Mouse (Mus musculus) neural tube, embryonic 11.5 days (tissue): Measurements from ENCODE around the gene Ndp. TPM values are rescaled to one million over a fixed set of nuclear protein-coding genes. Genes with fewer than 3 reads are reported as not detected.

Experiments used
- ATAC-seq: fragments of 200-750 bp; cut with Nextera tagmentation; 2 replicates; pipeline ENCODE4 v1.8.0; 2017; ENCODE audit warnings: moderate number of reproducible peaks, mild to moderate bottlenecking, moderate TSS enrichment, moderate library complexity; ENCODE audit not compliant: insufficient read depth, low FRiP score, low TSS enrichment
- DNase-seq: peaks from one replicate; pipeline ENCODE4 v3.0.0-alpha.2; 2015; ENCODE audit warnings: low spot score
- H3K27ac ChIP-seq: fragments of 300-500 bp; sonication (generic); 2 replicates; pipeline ENCODE4 v1.5.1; 2014; ENCODE audit warnings: low read depth, mild to moderate bottlenecking, low read length
- H3K27me3 ChIP-seq: fragments of 300-500 bp; sonication (generic); 2 replicates; pipeline ENCODE4 v1.6.1; 2014; ENCODE audit warnings: mild to moderate bottlenecking, low read length, mixed read lengths; ENCODE audit not compliant: control insufficient read depth, insufficient read depth
- H3K36me3 ChIP-seq: fragments of 300-500 bp; sonication (generic); 2 replicates; pipeline ENCODE4 v1.6.1; 2014; ENCODE audit warnings: mild to moderate bottlenecking, low read length, moderate library complexity, mixed read lengths; ENCODE audit not compliant: control insufficient read depth, insufficient read depth
- H3K4me1 ChIP-seq: fragments of 300-500 bp; sonication (generic); 2 replicates; pipeline ENCODE4 v1.6.1; 2014; ENCODE audit warnings: low read length, mixed read lengths; ENCODE audit not compliant: control insufficient read depth, insufficient read depth
- H3K4me2 ChIP-seq: fragments of 300-500 bp; sonication (generic); 2 replicates; pipeline ENCODE4 v1.6.1; 2014; ENCODE audit warnings: low read depth, mild to moderate bottlenecking, moderate library complexity
- H3K4me3 ChIP-seq: fragments of 300-500 bp; sonication (generic); 2 replicates; pipeline ENCODE4 v1.5.1; 2014; ENCODE audit warnings: low read depth, low read length
- H3K9ac ChIP-seq: fragments of 300-500 bp; sonication (generic); 2 replicates; pipeline ENCODE4 v1.6.1; 2014; ENCODE audit warnings: mild to moderate bottlenecking, low read length
- H3K9me3 ChIP-seq: fragments of 300-500 bp; sonication (generic); 2 replicates; pipeline ENCODE4 v1.6.1; 2016; ENCODE audit warnings: low read length; ENCODE audit not compliant: control insufficient read depth
- WGBS: fragments of 180-500 bp; shearing (Covaris S2); extraction: QIAGEN DNeasy Blood & Tissue Kit; methylation state at CpG from one replicate; pipeline ENCODE4 v1.1.7; 2014; 5-methylcytosine and 5-hydroxymethylcytosine counted together
- polyA plus RNA-seq: library from polyadenylated mRNA; unstranded; fragments of >200 nt; fragmentation: Nextera tagmentation; extraction: Ambion mirVana; gene quantifications from 2 replicates; pipeline ENCODE4 v1.2.1, GENCODE M21; 2014

Gene Ndp
- polyA plus RNA-seq, 1 experiment from 2014 or later, result 7.7 TPM

GRCm38 (mm10) chrX:16894377-16895175 lies 17.0 kb downstream of the Ndp start:
- no peaks in the 10 kb centered on the region for H3K9me3 ChIP-seq
- WGBS, result 27% methylated on average over 5 of the region's 5 CpGs
- H3K9ac ChIP-seq, result no peak overlapping the region
- no peaks in the 10 kb centered on the region for H3K27me3 ChIP-seq
- no peak overlapping the region for H3K27ac ChIP-seq
- H3K4me2 ChIP-seq, result no peak overlapping the region
- no peak overlapping the region for H3K4me3 ChIP-seq
- no peaks in the 10 kb centered on the region for H3K4me1 ChIP-seq
- peak; percentile 85 for ATAC-seq
- no peaks in the 10 kb centered on the region for H3K36me3 ChIP-seq
- DNase-seq, result no peak

- Histone ChIP-seq H3K27me3 (no peaks in the 10 kb centered on the region), H3K27ac (no peak overlapping the region), H3K4me2 (no peak overlapping the region), H3K4me1 (no peaks in the 10 kb centered on the region), H3K4me3 (no peak overlapping the region), H3K36me3 (no peaks in the 10 kb centered on the region), H3K9me3 (no peaks in the 10 kb centered on the region), H3K9ac (no peak overlapping the region)
- DNase-seq, result no peak
- no peak for ATAC-seq
These were observed 43.8 kb downstream of the Ndp start for GRCm38 (mm10) chrX:16867640-16868314.

DNA sequence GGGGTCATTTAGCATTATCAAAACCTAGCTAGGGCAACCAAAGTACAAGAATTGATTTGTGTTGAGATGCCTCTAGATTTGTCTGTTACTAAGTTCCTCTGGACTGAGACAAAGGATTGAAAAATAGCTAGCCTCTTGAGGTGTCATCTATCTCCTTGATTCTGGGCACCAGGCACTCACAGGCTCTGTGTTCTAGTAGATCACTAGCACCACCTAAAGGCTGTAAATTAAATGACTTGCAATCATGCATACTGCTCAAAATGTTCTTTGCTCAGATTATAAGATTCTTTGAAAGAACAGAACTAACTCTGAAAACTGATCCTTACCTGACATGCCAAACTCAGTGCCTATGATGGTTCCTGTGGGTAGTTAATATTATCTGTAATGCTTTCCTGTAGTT lies 51.3 kb downstream of the Ndp start:
- no peak overlapping the region for H3K27ac ChIP-seq
- no peaks in the 10 kb centered on the region for H3K4me1 ChIP-seq
- no peaks in the 10 kb centered on the region for H3K36me3 ChIP-seq
- no peaks in the 10 kb centered on the region for H3K27me3 ChIP-seq
- no peak overlapping the region for H3K9ac ChIP-seq
- no peak for ATAC-seq
- H3K4me2 ChIP-seq, result no peak overlapping the region
- no peaks in the 10 kb centered on the region for H3K9me3 ChIP-seq
- H3K4me3 ChIP-seq, result no peak overlapping the region
- DNase-seq, result no peak

GRCm38 (mm10) chrX:16846034-16846433 lies 65.5 kb downstream of the Ndp start:
- H3K4me1 ChIP-seq, result no peaks in the 10 kb centered on the region
- no peaks in the 10 kb centered on the region for H3K9me3 ChIP-seq
- no peak overlapping the region for H3K9ac ChIP-seq
- H3K27me3 ChIP-seq, result no peaks in the 10 kb centered on the region
- H3K36me3 ChIP-seq, result no peaks in the 10 kb centered on the region
- H3K4me2 ChIP-seq, result no peak overlapping the region
- no peak overlapping the region for H3K27ac ChIP-seq
- WGBS, result 90% methylated on average over 2 of the region's 2 CpGs
- ATAC-seq (no peak), DNase-seq (no peak)
- H3K4me3 ChIP-seq, result no peak overlapping the region

- H3K27me3 ChIP-seq, result no peaks in the 10 kb centered on the region
- 85% methylated on average over 2 of the region's 2 CpGs for WGBS
- H3K9ac ChIP-seq, result no peak overlapping the region
- H3K27ac ChIP-seq, result no peak overlapping the region
- no peaks in the 10 kb centered on the region for H3K36me3 ChIP-seq
- DNase-seq (no peak), ATAC-seq (no peak)
- H3K4me1 ChIP-seq, result no peaks in the 10 kb centered on the region
- H3K4me2 ChIP-seq, result no peak overlapping the region
- H3K4me3 ChIP-seq, result no peak overlapping the region
- H3K9me3 ChIP-seq, result no peaks in the 10 kb centered on the region
These were observed 70.1 kb downstream of the Ndp start for GRCm38 (mm10) chrX:16841443-16841842.

DNA sequence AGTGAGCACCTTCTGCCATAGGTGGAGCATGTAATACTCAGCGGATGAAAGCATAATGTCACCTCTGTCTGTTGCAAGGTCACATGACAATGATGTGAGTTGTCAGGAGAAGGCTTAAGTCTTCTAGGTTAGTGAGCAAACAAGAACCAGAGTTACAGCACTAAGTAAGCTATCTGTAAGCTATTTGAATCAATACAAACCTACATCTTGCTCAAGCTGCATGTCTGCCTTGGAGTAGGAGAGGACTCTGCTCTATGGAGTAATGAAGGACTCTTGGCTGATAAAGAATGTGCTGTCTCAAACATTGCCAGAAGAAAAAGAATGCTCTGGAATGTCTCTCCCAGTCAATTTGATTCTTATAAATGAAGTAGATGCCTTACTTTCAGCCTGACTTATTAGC lies 74.3 kb downstream of the Ndp start:
- Histone ChIP-seq H3K9me3 (no peaks in the 10 kb centered on the region), H3K27ac (no peak overlapping the region), H3K9ac (no peak overlapping the region), H3K4me3 (no peak overlapping the region), H3K4me1 (no peaks in the 10 kb centered on the region), H3K27me3 (no peaks in the 10 kb centered on the region), H3K36me3 (no peaks in the 10 kb centered on the region), H3K4me2 (no peak overlapping the region)
- WGBS, result 90% methylated on average over 1 of the region's 1 CpGs
- DNase-seq, result no peak
- ATAC-seq, result no peak

DNA sequence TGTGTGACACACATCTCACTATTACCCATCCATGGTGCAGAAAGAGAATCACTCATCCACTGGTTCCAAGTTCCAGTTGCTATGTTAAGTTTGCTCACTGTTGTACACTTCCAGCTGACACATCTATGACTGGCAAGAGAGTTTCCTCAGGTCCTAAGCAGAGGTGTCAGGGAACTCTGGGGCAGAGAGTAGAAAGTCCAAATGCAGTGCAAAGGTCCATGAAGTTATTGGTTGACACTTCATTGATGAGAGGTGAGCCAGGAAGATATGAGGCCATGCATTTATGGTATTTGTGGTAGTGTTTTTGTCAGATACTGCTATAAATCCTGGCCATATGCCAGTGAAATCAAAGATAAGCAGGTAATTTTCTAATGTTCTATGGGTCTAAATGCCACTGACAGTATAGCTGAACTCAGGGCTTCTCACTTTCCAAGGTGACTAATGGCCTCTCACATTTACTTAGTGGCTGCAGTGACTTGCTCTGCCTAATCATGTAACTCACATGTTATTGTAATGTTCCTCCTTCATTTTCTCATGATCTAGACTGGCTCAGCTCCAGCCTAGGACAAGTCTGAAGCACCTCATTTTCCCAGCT lies 75.0 kb downstream of the Ndp start:
- Histone ChIP-seq H3K36me3 (no peaks in the 10 kb centered on the region), H3K9me3 (no peaks in the 10 kb centered on the region), H3K9ac (no peak overlapping the region), H3K4me3 (no peak overlapping the region), H3K27me3 (no peaks in the 10 kb centered on the region), H3K4me1 (no peaks in the 10 kb centered on the region), H3K4me2 (no peak overlapping the region), H3K27ac (no peak overlapping the region)
- no peak for ATAC-seq
- no peak for DNase-seq
